Mouse (Mus musculus) heart, postnatal 0 days (tissue): ENCODE data around the gene Mfap1a.
"Not testable (repeated sequence)": the region's sequence is repeated elsewhere in the genome, so short reads cannot be mapped to it uniquely, and the experiment has no call there.

ENCODE experiments used
- CTCF ChIP-seq: IDR thresholded peaks from 2 replicates; pipeline ENCODE4 v1.5.1; 2016; ENCODE audit warnings: antibody characterized with exemption, control low read depth, low read depth
- EP300 ChIP-seq: IDR thresholded peaks from 2 replicates; pipeline ENCODE4 v1.6.1; 2016; ENCODE audit warnings: antibody characterized with exemption, low read depth

DNA sequence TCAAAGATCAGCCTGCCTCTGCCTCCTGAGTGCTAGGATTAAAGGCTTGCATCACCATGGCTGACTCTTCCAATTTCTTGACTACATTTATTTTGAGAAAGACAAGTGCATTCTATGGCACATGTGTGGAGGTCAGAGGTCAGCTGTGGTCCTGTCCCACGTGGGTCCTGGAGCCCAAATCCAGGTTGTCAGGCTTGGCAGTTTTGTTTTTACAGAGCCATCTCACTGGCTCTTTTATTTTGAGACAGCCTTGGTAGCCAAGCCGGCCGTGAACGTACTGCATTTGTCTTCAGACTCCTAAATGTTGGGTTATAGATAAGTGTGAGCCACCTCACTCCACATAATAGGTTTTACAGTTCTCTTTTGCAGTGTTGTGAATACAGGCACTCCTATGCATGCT lies 12.2 kb upstream of the Mfap1a start:
- not testable (repeated sequence) for TF ChIP-seq EP300, CTCF
